Mouse (Mus musculus) heart, postnatal 10 days (tissue): ENCODE results near the gene Tapbpl. TPM values are rescaled to one million over a fixed set of nuclear protein-coding genes. Genes with fewer than 3 reads are reported as not detected.
A peak's percentile ranks its signal among the peaks of the same experiment; 100 is the strongest.

Experiments
- DNase-seq, 2 experiments: peaks; one replicate each; pipeline ENCODE4 v3.0.0; 2021
- intact Hi-C: fragments of 180-260 bp; cut with DNase I; formaldehyde crosslinking; loops from one replicate; pipeline ENCODE4 v1.15.1; 2025
- total RNA-seq, 2 experiments: library from RNA; stranded (reverse); gene quantifications; 2 replicates each; pipeline ENCODE4 v1.2.3; 2021

Tapbpl gene
- total RNA-seq, 2 experiments from 2014 or later, result 2.8 to 4.4 TPM

DNA sequence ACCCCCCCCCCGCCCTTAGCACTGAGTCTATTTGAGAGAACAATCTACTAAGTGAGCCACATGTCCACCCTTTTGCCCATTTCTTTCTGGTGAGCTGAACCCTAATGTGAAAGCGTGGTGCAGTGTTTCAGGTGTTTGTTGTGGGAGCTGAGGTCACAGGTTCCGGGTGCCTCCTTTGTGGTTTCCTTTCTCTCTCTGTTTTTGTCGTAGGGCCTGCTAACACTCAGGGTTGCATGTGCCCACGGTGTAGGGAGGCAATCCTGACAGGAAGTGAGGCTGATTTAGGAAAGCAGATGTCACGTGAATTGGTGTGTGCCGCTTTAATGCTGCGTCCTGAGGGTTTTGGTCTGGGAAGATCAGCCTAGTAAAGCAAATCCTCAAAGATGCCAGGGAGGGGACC is 9.9 kb upstream of the Tapbpl start:
- DNase-seq, result no peak
- intact Hi-C loops, result no loop called here

DNA sequence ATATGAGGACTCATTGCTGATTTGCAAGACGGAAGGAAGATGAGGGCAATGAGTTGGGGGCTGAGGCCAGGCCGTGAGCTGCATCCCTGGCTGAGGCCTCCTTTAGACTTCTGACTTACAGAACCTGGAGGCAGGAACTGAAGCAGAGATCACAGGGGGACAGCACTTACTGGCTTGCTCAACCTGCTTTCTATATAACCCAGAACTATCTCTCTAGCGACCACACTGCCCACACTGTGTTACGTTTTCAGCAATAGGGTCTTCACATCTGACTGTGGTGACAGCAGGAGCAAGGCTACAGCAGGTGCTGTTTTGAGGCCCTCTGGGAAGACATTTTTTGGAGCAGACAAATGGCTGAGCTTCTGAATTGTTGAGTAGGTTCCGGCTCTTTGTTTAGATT is 9.0 kb upstream of the Tapbpl start:
- intact Hi-C loops, result no loop called here
- DNase-seq, result no peak

DNA sequence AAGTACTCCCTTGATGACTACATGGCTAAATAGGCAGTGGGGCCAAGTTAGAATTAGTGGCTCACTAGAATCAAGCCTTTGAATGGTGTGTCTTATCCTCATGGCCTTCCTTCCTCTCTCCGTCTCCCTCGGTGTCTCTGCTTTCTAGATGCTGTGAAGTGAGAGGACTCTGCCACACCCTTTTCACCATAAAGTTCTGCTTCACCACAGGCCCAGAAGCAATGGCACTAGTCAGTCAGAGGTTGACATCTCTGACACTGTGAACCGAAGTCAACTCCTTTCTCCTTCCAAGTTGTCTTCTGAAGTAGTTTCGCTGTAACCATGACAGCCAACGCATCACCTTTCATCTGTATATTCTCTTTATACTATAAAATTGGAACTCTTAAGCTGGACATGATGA is 7.9 kb upstream of the Tapbpl start:
- intact Hi-C loops, result no loop called here
- DNase-seq, result no peak

DNA sequence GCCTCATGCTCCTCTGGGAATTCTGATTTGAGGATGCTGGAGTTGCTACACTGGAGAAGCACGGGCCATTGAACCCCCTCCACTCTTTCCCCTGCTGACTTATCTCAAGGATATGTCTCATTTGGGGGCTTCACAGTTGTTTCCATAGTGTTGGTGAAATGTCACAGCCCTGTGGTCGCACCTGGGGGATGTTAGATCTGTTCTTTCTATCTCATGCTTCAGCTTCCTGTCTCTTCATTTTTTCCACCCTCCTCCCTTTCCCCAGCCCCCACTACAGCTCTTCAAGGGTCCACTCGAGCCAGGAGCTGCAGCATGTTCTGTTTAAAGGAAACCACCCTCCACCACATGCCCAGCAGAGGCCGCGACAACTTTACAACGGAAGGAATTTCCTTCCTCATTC is 6.7 kb upstream of the Tapbpl start:
- no peak for DNase-seq
- intact Hi-C loops, result no loop called here

DNA sequence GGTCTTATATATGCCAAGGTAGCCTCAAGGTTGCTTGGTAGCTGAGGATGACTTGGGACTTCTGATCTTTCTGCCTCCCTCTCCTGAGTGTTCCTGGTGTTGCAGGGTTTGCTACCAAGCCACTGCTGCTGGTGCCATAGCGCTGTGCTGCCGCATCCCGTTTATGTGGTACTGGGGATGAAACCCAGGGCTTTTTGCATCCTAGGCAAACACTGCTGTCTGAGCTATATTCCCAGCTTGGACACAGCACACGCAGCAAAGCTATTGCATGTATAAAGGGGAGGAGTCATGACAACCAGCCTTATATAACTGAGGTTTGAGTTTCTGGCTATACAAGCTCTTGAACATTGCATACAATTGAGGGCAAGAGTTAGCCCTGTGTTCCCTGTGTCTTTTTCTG is 5.8 kb upstream of the Tapbpl start:
- DNase-seq, result no peak
- intact Hi-C loops, result no loop called here

DNA sequence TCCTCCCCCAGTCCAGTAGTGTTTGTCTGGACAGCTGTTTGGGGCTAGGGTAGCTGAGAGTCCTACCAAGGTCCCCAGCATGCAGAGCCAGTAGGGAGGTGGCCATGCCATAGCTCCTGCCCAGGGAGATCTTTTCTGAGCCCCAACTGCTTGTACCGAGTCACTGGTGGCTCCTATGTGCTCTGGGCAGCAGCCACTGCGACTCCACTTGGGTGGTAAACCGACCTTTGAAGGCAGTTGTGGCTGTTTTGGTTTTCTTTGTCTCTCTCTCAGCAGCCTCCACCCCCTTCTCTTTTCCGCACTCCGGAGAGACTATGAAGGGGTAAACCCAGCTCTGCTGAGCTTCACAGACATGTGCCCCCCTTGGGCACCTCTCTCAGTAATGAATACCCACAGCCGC is 5.1 kb upstream of the Tapbpl start, which contains the start of gene Cd27:
Gene Cd27, minus strand, starts transcription at position 229 of the 400 bp plus-strand sequence.
- intact Hi-C loops, result no loop called here
- DNase-seq, result no peak

DNA sequence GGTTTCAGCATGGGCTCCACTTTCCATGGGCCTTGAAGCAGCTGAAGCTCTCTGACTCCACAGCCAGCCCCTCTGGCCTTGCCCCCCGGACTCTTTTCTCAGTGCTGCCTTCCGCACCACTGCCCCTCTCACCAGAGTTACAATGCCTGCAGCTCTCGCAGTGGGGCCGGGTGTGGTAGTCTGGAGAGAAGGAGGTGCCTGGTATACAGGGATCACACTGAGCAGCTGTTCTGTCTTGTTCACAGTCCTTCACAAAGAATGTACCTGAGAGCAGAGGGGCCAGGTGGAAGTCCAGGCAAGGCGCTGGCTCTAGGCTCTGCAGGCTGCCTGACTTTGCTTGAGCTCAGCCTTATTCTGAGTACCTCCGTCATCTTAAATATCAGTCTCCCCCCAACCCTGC is 4.7 kb upstream of the Tapbpl start:
- DNase-seq, result no peak
- intact Hi-C loops, result no loop called here

DNA sequence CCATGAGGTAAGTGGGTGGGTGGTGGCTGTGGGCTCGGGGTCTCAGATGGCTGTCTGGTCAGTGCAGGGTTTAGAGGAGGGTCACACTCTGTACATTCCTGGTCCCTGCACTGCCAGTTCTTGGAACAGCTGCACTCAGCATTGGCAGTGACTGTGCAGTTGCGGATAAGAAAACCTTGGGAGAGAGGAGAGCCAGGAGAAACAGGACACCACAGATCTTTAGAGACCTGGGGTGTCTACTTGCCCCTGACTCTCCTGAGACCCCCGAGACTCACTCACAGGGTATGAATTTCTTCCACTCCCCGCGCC is 2.8 kb upstream of the Tapbpl start:
- no peak for DNase-seq
- intact Hi-C loops, result loop anchor here (5.0 kb wide), 1 partner anchor 38 kb away; no protein-coding TSS in a partner anchor

DNA sequence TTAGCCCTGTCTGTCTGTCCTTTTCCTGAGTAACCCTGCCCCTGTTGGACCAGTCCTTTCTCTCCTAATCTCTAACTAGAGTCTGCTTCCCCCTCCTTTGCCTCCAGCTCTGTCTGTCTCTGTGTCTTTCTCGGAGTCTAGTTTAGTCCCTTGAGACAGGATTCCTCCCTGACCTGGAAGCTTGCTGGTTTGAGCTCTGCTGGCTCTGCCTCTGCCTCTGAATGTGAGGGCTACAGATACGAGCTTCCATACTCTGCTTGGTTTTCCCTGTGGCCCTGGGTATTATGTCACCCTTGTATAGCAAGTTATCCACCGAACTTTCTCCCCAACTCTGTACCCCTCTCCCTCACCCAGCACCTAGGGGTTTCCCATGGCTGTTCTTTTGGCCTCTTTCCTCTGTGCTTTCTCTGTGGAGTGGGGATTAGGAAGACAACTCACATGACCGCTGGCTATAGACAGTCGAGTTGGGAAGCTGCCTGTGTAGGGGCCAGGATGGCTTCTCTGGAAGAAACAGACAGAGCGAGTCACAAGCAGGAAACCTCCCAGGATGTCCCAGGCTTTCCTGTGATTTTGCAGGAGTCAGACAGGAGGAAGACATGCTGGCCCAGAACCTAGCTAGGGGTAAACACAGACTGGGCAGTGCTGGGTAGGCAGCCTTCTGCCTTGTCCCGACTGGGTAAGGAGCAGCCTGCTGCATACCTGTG is 2.3 kb upstream of the Tapbpl start:
- intact Hi-C loops, result loop anchor here (5.0 kb wide), 1 partner anchor 38 kb away; no protein-coding TSS in a partner anchor
- peak in 1 of 2 experiments; percentile 38 for DNase-seq

DNA sequence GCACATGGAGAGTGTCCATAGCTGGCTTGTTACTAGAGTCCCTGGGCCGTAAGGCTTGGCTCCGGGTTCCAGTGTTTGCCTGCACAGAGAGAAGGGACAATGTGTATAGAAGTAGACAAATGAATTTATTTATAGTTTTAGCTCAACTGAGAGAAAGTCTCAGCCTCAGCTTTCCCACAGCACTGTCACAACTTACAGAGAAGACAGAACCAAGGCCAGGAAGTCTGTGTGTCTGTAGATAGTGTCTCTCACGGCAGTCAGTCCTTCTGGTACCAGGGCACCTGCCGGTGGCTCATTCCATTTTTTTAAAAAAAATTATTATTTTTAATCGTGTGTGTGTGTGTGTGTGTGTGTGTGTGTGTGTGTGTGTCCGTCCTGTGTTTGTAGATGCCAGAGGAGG is 856 bp upstream of the Tapbpl start:
- intact Hi-C loops, result loop anchor here (5.0 kb wide), 1 partner anchor 40 kb away; no protein-coding TSS in a partner anchor
- DNase-seq, result no peak

DNA sequence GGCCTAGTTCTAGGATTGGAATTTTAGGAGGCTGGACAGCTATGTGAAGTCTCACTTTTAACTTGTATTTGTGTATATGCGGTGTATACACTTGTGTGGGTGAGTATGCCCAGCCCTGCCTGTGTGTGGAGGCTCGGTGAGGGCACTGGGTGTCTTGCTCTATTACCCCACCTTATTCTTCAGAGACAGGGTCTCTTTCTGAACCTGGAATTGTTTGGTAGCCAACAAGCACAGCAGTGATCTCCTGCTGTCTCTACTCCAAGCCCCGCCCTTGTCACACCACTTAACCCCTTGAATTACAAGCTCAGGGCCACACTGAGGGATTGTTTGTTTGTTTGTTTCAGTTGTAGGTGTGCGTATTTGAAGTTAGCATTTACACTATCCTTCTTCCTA is 381 bp upstream of the Tapbpl start:
- DNase-seq, result peak in 1 of 2 experiments; percentile 32
- intact Hi-C loops, result loop anchor here (5.0 kb wide), 1 partner anchor 40 kb away; no protein-coding TSS in a partner anchor

DNA sequence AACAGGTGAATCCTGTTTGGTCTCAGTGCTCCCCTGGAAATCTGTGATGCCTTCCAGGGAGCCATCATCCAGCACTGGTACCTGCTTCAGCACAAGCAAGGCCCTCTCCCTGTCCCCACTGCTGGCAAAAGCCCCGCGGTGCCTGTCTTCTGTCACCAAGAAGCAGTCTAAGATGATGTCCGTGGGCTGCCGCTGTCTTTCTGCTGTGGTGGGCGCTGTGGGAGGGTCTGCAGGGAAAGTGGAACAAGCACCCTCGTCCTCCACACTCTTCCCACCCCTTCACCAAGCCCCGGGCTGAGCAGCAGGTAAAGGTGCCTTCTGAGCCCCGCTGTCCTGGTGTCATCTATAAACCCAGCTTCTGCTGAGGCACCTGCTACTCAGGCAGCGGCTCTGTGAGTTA is 1.1 kb downstream of the Tapbpl start:
- intact Hi-C loops, result loop anchor here (5.0 kb wide), 1 partner anchor 42 kb away; no protein-coding TSS in a partner anchor
- no peak for DNase-seq

DNA sequence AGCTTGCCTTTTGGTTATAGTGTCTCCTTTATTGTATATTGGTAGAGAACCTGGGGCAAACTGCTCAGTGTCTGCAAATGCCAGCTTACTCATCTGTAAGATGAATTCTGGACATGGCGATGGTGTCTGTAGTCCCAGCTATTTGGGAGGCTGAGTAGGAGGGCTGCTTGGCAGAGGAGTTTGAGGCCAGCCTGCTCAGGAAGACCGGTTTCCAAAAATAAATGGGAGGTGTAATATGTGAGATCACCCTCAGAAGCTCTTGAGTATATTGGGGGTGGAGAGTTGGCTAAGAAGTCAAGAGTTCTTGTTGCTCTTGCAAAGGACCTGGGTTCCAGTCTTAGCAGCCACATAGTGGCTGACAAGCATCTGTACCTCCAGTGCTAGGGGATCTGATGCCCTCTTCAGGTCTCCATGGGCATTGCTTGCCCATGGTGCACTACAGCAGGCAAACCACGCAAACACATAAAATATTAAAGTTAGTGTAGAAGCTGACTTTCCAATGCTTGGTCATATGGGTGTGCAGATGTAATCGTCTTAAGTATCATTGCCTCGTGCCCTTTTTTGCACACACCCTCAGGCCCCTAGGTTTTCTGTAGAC is 6.0 kb downstream of the Tapbpl start:
- intact Hi-C loops, result no loop called here
- DNase-seq, result no peak

DNA sequence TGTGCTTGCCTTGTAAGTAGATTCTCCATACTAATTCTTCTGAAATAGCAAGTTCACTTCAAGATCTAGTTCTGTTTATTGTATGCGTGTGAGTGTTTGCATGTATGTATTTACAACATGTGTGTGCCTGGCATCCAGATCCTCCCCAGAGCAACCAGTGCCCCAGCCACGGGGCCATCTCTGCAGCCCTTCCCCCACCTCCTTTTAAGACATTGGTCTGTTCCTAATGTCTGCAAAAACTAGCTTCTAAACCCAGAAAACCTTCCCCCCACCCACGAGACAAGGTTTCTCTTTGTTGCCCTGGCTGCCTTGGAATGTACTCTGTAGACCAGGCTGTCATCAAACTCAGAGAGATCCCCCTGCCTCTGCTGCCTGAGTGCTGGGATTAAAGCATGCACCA is 9.1 kb downstream of the Tapbpl start:
- no peak for DNase-seq
- intact Hi-C loops, result no loop called here

DNA sequence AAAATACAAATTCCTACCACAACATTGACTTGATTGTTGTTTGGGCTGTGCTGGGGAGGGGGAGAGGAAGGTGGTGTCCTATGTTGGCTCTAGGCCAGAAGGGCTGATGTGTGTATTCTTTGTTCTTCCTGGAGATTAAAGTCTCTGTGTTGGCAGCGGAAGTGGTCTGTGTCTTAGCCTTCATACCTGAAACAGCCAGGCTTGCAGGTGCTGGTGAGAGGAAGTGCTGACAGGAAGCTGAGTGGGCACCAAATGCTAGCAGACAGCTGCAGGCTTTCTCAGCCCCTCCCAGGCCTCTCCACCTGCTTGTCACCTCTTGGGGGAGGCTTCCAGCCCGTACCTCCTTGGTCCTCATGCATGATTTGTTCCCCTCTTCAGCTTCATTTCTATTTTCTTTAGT is 9.5 kb downstream of the Tapbpl start:
- DNase-seq, result peak in 1 of 2 experiments; percentile 36
- intact Hi-C loops, result no loop called here

DNA sequence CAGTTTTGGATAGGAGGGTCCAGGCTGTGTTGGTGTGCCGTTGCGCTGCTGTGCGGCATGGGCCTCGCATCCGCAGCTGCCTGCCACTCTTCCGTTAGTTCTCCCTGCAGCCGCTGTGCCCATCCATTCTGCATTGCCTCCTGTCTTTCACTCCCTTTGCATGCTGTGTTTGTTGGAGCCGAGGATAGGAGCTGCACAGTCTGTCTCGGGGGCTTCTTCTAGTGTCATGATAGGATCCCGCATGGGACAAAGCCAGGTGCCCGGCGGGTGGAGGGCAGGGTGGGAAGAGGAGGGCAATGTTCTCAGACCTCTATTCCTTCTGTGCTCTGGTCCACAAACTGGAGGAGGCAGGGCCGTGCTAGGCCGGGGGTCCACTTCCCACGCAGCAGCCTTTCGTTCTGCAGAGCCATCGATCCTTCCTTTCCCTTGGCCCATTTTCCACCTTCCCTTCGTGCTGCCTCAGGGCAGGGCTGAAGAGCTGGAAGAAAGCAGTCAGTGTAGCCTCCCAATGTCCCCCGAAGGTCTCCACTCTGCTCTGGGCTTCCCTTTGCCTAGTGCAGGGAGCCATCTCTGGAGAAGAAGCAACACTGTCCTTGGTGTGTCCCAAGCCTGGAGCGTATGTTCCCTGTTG is 10.4 kb downstream of the Tapbpl start:
- DNase-seq, result no peak
- intact Hi-C loops, result no loop called here

DNA sequence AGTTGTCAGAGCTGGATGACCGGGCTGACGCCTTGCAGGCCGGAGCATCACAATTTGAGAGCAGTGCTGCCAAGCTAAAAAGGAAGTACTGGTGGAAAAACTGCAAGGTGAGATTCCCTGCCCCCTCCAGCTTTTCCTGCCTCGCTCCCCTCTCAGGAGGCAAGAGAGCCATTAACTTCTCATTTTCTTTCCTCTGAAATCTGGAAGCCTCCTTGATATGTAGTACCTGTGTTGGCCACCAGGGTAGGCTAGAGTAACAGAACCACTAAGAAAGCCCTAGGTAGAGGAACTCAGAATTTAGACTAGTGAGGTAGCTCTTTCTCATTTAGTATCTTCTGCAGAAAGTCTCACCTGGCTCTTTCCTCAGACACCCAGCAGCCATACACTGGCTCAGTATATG is 12.7 kb downstream of the Tapbpl start:
- DNase-seq, result peak; percentile 72 to 82
- intact Hi-C loops, result loop anchor here (1.0 to 5.0 kb wide), 3 partner anchors 52 to 383 kb away; no protein-coding TSS in a partner anchor

DNA sequence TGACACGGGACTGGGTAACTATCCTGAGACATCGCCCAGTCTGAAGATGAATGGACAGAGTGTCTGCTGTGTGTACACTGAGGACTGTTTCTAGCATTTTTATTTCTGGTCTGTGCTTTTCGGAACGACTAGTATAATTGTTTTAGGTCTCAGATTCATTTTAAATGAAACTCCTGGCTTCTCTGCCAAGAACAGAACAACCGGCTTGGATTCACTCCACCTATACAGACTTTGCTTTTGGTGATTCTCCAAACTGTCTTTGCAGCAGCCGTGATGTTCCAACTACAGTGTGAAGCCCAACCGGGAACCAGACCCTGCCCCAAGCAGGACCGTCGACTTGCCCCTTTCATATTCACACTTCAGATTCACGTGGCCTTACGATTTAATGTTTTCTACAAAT is 13.8 kb downstream of the Tapbpl start:
- intact Hi-C loops, result loop anchor here (5.0 kb wide), 2 partner anchors 144 to 384 kb away; no protein-coding TSS in a partner anchor
- peak in 1 of 2 experiments; percentile 19 for DNase-seq

DNA sequence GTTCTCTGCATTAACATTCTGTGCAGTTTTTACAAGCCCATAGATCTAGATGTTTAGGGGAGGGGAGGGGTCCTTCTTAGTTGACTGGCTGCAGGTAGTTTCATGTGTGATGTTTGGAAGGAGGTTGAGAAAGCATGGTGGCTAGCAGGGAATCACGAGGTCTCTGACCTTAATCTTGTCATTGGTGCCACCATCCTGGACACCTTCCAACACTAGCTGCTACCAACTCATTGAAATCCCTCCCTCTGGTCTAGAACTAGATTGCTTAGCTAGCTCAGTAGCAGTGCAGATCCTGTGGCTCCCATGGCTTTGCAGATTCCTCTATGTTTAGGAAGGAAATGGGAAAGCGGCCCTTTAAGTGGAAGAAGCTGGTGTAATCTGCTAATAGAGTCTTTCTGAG is 14.8 kb downstream of the Tapbpl start:
- intact Hi-C loops, result loop anchor here (5.0 kb wide), 2 partner anchors 145 to 385 kb away; no protein-coding TSS in a partner anchor
- peak in 1 of 2 experiments; percentile 26 for DNase-seq

DNA sequence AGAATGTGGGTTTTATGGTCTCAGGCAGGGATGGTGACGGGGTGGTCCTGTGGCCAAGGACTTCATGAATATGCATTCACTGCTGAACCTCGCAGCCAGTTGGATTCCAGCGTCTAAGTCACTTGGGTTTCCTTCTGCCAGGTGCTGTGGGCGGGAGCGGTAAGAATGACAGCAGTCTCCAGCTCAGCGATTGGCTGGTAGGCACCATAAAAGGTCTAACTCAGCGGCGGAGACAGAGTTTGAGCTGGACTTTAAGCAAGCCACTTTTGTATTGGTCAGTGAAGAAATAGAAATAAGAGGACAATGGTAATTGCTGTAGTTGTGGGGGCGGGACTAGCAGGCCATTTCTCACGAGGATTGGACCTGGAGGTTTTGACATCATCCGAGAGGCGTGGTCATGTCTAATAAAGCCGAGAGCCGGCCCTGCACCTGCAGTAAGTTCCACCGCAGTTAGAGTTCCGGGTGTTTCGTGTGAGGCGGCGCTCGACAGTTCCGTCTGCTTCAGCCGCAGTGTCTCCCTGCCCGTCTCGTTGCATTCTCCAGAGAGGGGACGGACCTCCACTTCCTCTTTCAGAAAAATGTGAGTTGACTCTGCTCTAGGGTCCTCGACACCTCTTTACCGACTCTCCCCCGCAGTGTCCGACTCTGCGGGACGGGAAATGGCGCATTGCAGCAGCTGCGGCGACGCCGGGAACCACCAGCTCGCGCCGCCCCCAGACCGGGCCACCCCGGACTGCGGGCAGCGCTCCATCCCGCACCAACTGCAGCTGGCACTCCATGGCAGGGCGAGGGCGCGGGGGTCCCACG is 16.3 kb downstream of the Tapbpl start, which contains the start of gene Vamp1:
Gene Vamp1, plus strand, starts transcription at position 404 of the 807 bp plus-strand sequence.
- peak; percentile 97 for DNase-seq
- intact Hi-C loops, result loop anchor here (5.0 kb wide), 2 partner anchors 147 to 387 kb away; no protein-coding TSS in a partner anchor

DNA sequence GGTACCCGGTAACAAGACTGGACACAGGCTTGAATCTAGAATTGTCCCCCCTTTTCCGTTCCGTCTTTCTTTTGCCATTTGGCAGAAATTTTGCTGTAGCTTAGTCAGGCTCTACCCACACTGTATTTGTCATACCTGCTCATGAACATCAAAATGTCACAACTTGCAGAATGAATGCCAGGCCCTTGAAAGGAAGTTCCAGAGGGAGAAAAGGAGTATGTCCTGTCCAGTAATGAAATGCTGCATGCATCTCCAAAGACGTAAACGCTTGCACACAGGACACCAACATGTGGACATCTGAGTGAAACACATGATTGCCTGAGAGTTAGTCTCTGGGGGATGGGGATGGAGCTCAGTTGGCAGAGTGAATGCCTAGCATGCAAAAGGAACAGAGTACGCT is 17.9 kb downstream of the Tapbpl start:
- intact Hi-C loops, result loop anchor here (2.0 kb wide), 1 partner anchor 17 kb away; no protein-coding TSS in a partner anchor

More for the DNA sequence above, 17.9 kb downstream of the Tapbpl start:
- DNase-seq, result no peak
